Mouse (Mus musculus): ENCODE measurements at regions not wholly inside any gene's neighbourhood (a gene's known extent, or its start where the extent isn't known, plus 50 kb on each side); places are given as distances from the start of the nearest gene placed in this dataset.

GRCm38 (mm10) chr13:28583617-28584016, 326.3 kb downstream of the Gm11361 start:
- no peak for DNase-seq (ENCODE audit: low spot score in 2 of 2)

GRCm38 (mm10) chr13:28575202-28575851, 318.0 kb downstream of the Gm11361 start:
- DNase-seq (ENCODE audit: low spot score in 2 of 2) = no peak

DNA sequence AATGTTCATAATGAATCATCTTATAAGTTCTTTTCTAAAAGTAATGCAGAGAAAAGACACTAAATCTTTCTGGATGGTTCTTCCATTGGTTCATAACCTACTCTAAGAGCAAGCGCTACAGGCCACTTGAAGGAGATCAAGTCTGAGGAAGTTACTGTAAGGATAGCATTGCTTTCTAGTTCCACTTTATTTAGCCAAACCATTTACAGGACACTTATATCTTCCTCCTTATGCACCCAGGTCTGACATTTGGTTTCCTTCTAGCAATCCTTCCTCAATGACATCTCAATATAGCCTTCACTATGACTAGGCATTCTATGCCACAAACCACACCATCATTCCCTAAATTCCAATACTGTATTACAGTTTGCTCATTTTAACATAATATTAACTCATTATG, 316.0 kb downstream of the Gm11361 start:
- DNase-seq (ENCODE audit: low spot score in 2 of 2) = no peak

DNA sequence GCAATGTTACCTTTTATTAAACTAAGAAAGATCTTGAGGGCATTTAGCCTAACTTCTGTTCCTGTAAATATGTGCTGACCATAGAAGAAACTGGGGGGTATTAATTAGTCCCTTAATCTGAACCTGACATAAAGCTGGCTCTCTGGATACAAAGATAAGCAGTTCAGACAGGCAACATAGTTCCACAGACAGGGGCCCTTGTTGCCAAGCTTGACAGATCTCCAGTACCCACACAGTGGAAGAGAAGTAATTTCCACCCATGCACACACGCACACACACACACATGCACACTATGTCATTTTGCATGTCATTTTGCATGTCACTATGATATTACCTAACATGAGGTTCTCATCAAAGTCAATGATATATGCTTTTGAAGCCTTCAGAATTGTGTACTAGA, 315.1 kb downstream of the Gm11361 start:
- DNase-seq (ENCODE audit: low spot score in 2 of 2) = no peak

DNA sequence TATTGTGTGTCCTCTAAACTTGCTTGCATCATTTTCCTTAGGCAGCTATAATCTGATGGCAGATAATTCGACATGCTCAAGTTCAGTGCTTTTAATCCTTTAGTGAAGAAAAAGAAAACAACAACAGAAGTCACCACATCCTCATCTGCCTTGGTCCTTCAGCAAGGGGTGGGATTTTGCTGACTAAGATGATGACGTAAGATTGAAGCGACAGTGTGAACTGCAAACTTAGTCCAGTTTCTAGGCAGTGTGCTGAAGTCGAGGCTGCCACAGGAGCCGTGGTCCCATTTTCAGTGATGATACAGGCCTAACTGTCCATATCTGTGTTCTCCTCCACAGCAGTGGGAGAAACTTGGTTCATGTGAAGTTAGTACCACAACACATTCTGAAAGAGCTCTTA, 314.4 kb downstream of the Gm11361 start:
- DNase-seq (ENCODE audit: low spot score in 2 of 2) = no peak

GRCm38 (mm10) chr13:28563585-28563984, 306.3 kb downstream of the Gm11361 start:
- DNase-seq (ENCODE audit: low spot score in 2 of 2) = no peak

GRCm38 (mm10) chr13:28560081-28560480, 302.8 kb downstream of the Gm11361 start:
- no peak for DNase-seq (ENCODE audit: low spot score in 2 of 2)

- no peak for DNase-seq (ENCODE audit: low spot score in 2 of 2)
Observed at GRCm38 (mm10) chr13:28557032-28557570, 299.8 kb downstream of the Gm11361 start.

DNA sequence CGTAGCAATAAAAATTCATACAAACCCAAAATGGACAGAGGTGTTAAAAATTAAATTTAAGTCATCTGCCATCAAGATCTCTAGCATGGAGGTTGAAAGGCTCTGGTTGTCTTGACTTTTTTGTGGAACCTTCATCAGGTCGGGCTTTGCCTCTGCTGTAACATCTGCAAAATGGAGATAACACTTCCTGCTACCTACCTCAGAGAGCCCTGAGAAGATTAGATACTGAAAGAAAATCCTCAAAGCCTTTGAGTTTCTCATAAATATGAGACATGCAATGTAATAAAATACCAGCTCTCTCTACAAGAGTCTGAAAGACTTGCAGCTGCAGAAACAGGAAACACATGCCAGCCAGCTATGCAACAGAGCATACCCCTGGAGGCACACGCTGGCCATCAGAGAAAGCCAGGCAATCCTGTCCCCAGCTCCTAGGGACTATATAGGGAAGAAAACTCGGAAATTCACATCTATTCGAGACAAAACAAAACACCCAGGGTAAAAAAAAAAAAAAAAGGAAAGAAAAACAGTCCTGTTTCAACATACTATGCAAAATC, 299.1 kb downstream of the Gm11361 start:
- DNase-seq (ENCODE audit: low spot score in 2 of 2) = no peak

GRCm38 (mm10) chr13:28554143-28554830, 297.0 kb downstream of the Gm11361 start:
- DNase-seq (ENCODE audit: low spot score in 2 of 2) = no peak

DNA sequence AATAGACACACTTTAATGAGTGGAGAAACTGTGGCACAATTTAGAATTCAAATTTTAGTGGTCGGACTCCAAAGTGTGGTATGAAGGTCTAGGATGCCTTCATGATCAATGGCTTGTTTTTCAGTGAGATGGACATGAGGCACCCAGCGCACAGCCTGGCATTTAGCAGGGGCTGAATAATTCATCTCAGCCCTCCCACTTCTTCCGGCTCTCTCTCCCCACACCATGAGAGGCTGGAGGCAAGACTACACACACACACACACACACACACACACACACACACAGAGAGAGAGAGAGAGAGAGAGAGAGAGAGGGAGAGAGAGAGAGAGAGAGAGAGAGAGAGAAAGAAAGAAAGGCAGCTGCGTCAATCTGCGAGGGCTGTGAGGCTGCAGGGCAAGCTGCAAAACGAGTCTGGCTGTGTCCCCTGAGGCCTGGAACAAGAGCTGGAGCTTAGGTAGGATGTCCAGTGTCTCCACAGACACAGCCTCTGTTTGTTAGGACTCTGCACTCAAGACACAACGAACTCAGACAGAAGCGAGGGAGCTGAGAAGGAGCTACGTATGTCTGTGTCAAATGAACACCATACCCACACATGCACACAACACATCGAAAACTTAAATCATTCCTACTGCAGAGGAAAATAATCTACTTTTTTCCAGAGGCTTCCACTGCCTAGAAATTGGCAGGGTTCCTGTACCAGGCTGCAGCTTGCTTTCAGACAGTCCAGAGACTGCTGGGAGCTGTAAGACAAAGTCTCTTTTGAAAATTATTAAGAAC, 295.8 kb downstream of the Gm11361 start:
- DNase-seq (ENCODE audit: low spot score in 2 of 2) = no peak

DNA sequence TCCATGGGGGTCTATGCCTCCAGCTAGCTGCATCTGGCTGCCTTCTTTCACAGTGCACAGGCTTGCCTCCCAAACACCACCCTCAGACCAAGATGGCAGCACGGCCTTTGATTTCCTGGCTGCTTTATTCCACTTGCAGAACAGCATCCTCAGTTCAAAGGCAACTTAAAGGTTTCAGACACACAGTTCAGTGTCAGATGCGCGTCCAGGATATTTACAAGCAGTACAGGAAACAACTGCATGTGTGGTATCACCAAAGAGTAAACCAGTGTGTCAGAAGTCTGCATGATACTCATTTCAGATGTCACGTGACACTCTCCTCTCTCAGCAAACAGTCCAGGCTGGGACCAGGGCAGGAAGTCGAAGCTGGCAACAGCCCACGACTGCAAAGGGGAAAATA, 294.2 kb downstream of the Gm11361 start:
- DNase-seq (ENCODE audit: low spot score in 2 of 2) = no peak

- DNase-seq (ENCODE audit: low spot score in 2 of 2) = no peak
Observed at GRCm38 (mm10) chr13:28545797-28546196, 288.5 kb downstream of the Gm11361 start.

DNA sequence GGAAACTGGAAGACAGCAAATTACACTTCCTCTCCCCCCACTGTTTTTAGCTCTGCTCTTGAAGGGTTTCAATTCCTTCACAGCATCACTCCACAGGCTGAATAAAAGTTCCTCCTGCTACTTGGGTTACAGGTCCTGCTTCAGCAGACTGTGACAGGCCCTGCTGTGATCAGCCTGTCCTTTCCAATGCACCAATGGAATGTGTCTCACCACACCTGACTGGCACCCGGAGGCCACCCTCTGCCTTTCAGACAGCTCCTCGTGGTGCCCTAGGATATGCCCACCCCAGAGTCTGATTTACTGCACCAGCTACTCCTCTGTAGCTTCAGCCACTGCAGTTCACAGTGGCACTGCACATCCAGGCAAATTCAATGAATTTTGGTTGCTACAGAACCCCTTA, 288.0 kb downstream of the Gm11361 start:
- no peak for DNase-seq (ENCODE audit: low spot score in 2 of 2)

- no peak for DNase-seq (ENCODE audit: low spot score in 2 of 2)
Observed at GRCm38 (mm10) chr13:28544819-28545180, 287.5 kb downstream of the Gm11361 start.

DNA sequence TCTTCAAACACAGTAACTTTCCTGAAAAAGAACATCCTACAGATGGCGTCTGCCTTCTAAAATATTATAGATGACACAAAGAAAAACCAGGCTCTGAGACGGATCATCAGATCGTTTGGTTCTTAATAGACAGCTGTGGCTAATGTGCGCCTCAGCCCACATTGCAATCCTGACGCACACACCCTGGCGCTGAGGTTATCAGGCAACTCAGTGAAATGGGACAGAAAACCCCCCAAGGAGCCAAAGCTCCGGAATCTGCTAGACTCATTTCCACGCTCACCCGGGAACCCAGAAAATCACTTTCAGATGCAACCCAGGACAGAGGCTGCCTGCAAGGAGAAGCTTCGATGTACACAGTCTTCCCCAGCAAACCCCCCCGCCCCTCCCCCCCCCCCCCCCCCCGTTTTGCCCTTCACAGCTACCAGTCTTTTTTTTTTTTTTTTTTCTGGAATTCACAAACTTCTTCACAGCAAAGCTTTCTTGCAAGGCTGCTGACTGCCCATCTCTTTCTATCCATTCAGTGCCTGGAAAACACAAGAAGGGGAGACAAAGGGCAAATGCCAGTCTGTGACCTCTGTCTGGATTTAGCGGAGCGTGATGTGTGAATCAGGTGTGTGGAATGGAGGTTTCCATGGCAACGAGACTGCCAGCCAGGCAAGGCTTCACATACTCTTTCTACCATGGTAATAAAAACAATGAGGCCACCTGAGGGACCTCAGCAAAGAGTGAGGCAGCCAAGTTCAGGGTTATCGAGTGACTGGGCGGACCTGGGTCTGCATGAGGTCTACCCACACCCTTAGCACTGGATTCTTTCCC, 286.9 kb downstream of the Gm11361 start:
- peak in 1 of 2 experiments; percentile 22 for DNase-seq (ENCODE audit: low spot score in 2 of 2)

- DNase-seq (ENCODE audit: low spot score in 2 of 2) = no peak
Observed at GRCm38 (mm10) chr13:28541607-28542006, 284.3 kb downstream of the Gm11361 start.

- DNase-seq (ENCODE audit: low spot score in 2 of 2) = no peak
Observed at GRCm38 (mm10) chr13:28533080-28533479, 275.8 kb downstream of the Gm11361 start.

DNA sequence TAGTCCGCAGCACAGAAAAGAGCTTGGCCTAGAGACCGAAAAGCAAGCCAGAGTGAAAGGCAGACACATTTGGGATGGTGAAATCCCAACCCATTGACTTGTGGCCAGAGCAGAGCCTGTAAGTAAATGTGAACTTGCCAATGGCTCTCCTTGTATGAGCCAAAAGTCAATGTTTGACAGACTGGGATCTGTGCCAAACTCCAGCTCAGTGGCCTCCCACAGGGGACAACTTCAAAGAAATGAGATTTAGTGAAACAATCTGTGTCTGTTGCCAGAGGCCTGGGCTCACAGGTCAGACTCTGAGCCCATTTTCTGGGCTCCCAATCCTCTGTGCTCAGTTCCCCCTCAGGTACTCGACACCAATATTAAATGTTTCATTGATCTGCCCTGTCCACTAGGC, 274.9 kb downstream of the Gm11361 start:
- DNase-seq (ENCODE audit: low spot score in 2 of 2) = peak; percentile 21 to 68

GRCm38 (mm10) chr13:28531534-28531999, 274.2 kb downstream of the Gm11361 start:
- DNase-seq (ENCODE audit: low spot score in 2 of 2) = no peak

DNA sequence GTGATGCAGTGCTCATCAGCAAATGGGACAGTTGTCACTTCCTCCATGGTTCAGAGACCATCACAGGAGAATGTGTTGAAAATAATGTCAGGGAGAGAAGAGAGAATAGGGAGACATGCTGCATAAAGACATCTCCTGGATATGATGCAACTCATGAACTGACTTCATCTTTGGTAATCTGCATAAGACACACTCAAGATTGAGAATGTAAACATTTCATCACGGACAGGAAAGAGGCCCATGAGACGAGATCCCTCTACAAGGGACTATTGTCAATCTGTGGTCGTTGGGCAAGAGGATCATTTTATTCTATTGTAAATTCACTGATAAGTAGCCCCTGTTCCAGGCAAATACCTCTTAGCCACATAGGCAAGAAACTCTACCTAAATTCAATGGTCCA, 273.6 kb downstream of the Gm11361 start:
- DNase-seq (ENCODE audit: low spot score in 2 of 2) = no peak
